In genomic region chr4:48552486-48553064, GRCm38 (mm10) we compare ENCODE assay signal across 32 mouse cellular contexts. TPM values are rescaled to one million over a fixed set of nuclear protein-coding genes. Genes with fewer than 3 reads are reported as not detected.
DNase-seq lines count a peak whose midpoint lies in the region; ATAC-seq lines count a peak whose summit lies in the region.
"Had no signal": no experiment of that assay in that cellular context is flagged by ENCODE, and none has a peak within 500 bp of the region (broad histone marks: within the 10 kb centered on the region; RNA-seq: fewer than 3 reads in every experiment).

No protein-coding gene starts in this region.

- H3K4me3 ChIP-seq in heart, embryonic 10.5 days, result no peak overlapping the region
- H3K4me3 ChIP-seq in heart, embryonic 11.5 days (ENCODE audit: low read depth, low read length), result no peak overlapping the region
- H3K4me3 ChIP-seq: embryonic facial prominence, embryonic 12.5 days; gastrocnemius, adult 2 months; heart, embryonic 12.5 days; liver, embryonic 12.5 days; midbrain, embryonic 10.5 days; myocyte; neural tube, embryonic 12.5 days; stomach, embryonic 15.5 days had no signal

- peak; percentile 9; the same call in 1 of the 2 replicates for ATAC-seq in common myeloid progenitor, adult 5-6 weeks (replicated peaks; ENCODE audit: low read depth, poor library complexity, severe bottlenecking)
- no peak for ATAC-seq in heart, embryonic 11.5 days (replicated peaks; ENCODE audit: insufficient number of reproducible peaks, low FRiP score, low TSS enrichment)
- ATAC-seq: activated CD4-positive, CD25-positive, alpha-beta regulatory T cell, adult 4 months; forebrain, embryonic 14.5 days; intestine, postnatal 0 days; liver, embryonic 12.5 days; liver, postnatal 0 days had no signal

- H3K27me3 ChIP-seq in heart, embryonic 10.5 days (ENCODE audit: insufficient read depth, poor library complexity, severe bottlenecking), result no peaks in the 10 kb centered on the region
- H3K27me3 ChIP-seq in heart, embryonic 11.5 days (ENCODE audit: control insufficient read depth, insufficient read depth, low read length), result no peaks in the 10 kb centered on the region
- H3K27me3 ChIP-seq: CH12.LX; embryonic facial prominence, embryonic 12.5 days; heart, embryonic 12.5 days; liver, embryonic 12.5 days; neural tube, embryonic 12.5 days; stomach, embryonic 15.5 days had no signal

- H3K27ac ChIP-seq in heart, embryonic 10.5 days, result no peak overlapping the region
- H3K27ac ChIP-seq in heart, embryonic 11.5 days (ENCODE audit: low read depth, low read length), result no peak overlapping the region
- H3K27ac ChIP-seq: embryonic facial prominence, embryonic 12.5 days; gastrocnemius, adult 2 months; hindbrain, embryonic 14.5 days; liver, embryonic 12.5 days; macrophage; midbrain, embryonic 10.5 days; neural tube, embryonic 12.5 days; stomach, embryonic 15.5 days had no signal

- peak; percentile 88 for DNase-seq in heart, adult 11 months
- DNase-seq in heart, embryonic 10.5 days (ENCODE audit: low spot score), result no peak
- peak; percentile 14 for DNase-seq in right cerebral cortex, adult 18-20 months
- DNase-seq in right cerebral cortex, postnatal 4 days, result no peak
- no peak for DNase-seq in adrenal gland, postnatal 10 days
- DNase-seq: adrenal gland, adult 8-10 months; cerebellum, adult 11 months; cerebellum, adult 9-10 months; cerebellum, postnatal 36 days; embryo, embryonic 11 days; gastrocnemius, adult 2 months; kidney, adult 9 months; kidney, postnatal 10 days; left cerebral cortex, postnatal 4 days; liver, postnatal 0 days; right cerebral cortex, postnatal 14 days; thymus, postnatal 14 days had no signal

- peaks cover 38% of the 10 kb centered on the region for H3K36me3 ChIP-seq in heart, embryonic 10.5 days
- H3K36me3 ChIP-seq in heart, embryonic 11.5 days (ENCODE audit: control insufficient read depth, insufficient read depth, low read length), result peaks cover 6% of the 10 kb centered on the region; the same call in 1 of the 2 replicates

- H3K9ac ChIP-seq in heart, embryonic 11.5 days (ENCODE audit: low read depth, low read length), result no peak overlapping the region
- H3K9ac ChIP-seq: embryonic facial prominence, embryonic 12.5 days; heart, embryonic 12.5 days; hindbrain, embryonic 14.5 days; liver, embryonic 12.5 days; liver, postnatal 0 days; neural tube, embryonic 12.5 days; stomach, embryonic 15.5 days had no signal

- no peaks in the 10 kb centered on the region for H3K9me3 ChIP-seq in heart, embryonic 10.5 days
- H3K9me3 ChIP-seq in heart, embryonic 11.5 days (replicated peaks; ENCODE audit: control insufficient read depth, low read length), result no peaks in the 10 kb centered on the region
- H3K9me3 ChIP-seq: embryonic facial prominence, embryonic 12.5 days; heart, embryonic 12.5 days; liver, embryonic 12.5 days; midbrain, embryonic 10.5 days; neural tube, embryonic 12.5 days; stomach, embryonic 15.5 days had no signal

- WGBS in heart, embryonic 10.5 days, result 92% methylated on average over 27 of the region's 27 CpGs
- 94% methylated on average over 27 of the region's 27 CpGs for WGBS in heart, embryonic 11.5 days (ENCODE audit: insufficient replicate concordance)

- H3K4me2 ChIP-seq in heart, embryonic 11.5 days, result no peak overlapping the region
- H3K4me2 ChIP-seq: embryonic facial prominence, embryonic 12.5 days; heart, embryonic 12.5 days; hindbrain, embryonic 14.5 days; liver, embryonic 12.5 days; neural tube, embryonic 12.5 days; stomach, embryonic 15.5 days had no signal

- peaks cover 17% of the 10 kb centered on the region for H3K4me1 ChIP-seq in heart, embryonic 10.5 days
- peaks cover 15% of the 10 kb centered on the region for H3K4me1 ChIP-seq in heart, embryonic 11.5 days (ENCODE audit: control insufficient read depth, insufficient read depth, low read length)

RNA-seq across cellular contexts. Expression of gene Msantd3, which starts 12.8 kb away (rescaled TPM):
- polyA plus RNA-seq in heart, embryonic 10.5 days (2016; fragmentation: Nextera tagmentation; extraction: Ambion mirVana), result 29.7 and 32.3 TPM in 2 replicates
- total RNA-seq in common myeloid progenitor, adult 5-6 weeks (2017), result 14.1 and 16.9 TPM in 2 replicates
- 26.7 and 30.3 TPM in 2 replicates for polyA plus RNA-seq in heart, embryonic 11.5 days (2014; fragmentation: Nextera tagmentation; extraction: Ambion mirVana)
- total RNA-seq in adrenal gland, postnatal 10 days (2021), result 10 to 100 TPM; 20.3 to 21.3 TPM
- total RNA-seq: CH12.LX had no signal
- polyA plus RNA-seq: activated CD4-positive, CD25-positive, alpha-beta regulatory T cell, adult 4 months had no signal

RNA-seq across cellular contexts. Expression of gene Tmeff1, which starts 32.4 kb away (rescaled TPM):
- polyA plus RNA-seq in heart, embryonic 10.5 days (2016; fragmentation: Nextera tagmentation; extraction: Ambion mirVana), result 51.6 and 76.4 TPM in 2 replicates
- not detected in 2 replicates for total RNA-seq in common myeloid progenitor, adult 5-6 weeks (2017)
- 51.2 and 60.7 TPM in 2 replicates for polyA plus RNA-seq in heart, embryonic 11.5 days (2014; fragmentation: Nextera tagmentation; extraction: Ambion mirVana)
- total RNA-seq in adrenal gland, postnatal 10 days (2021), result 10 to 100 TPM; 30.6 to 32.3 TPM
- polyA plus RNA-seq: activated CD4-positive, CD25-positive, alpha-beta regulatory T cell, adult 4 months; macrophage had no signal

Comparison
In these comparisons a context has a peak if more than half of its experiments do, and no peak if none do; other contexts are left out.
1. DNase-seq: peak in heart, adult 11 months (single experiment) and right cerebral cortex, adult 18-20 months (single experiment); none in heart, embryonic 10.5 days (single experiment), right cerebral cortex, postnatal 4 days (single experiment) and adrenal gland, postnatal 10 days (single experiment).
2. RNA of gene Tmeff1, which starts 32.4 kb away (total RNA-seq): 30.6 to 32.3 TPM in adrenal gland, postnatal 10 days; not detected in common myeloid progenitor, adult 5-6 weeks; every median in the first group is over 10 times any median in the second.